Mouse (Mus musculus) heart, adult 2 months (tissue): ENCODE measurements around the gene Uggt2. TPM values are rescaled to one million over a fixed set of nuclear protein-coding genes. Genes with fewer than 3 reads are reported as not detected.
A peak's percentile ranks its signal among the peaks of the same experiment; 100 is the strongest.

ENCODE experiments used
- DNase-seq, 2 experiments: peaks; one replicate each; pipeline ENCODE4 v3.0.0; 2021
- H3K27ac ChIP-seq: fragments of 200-600 bp; 2 replicates; pipeline ENCODE4 v1.8.1; 2022
- H3K27me3 ChIP-seq: fragments of 200-500 bp; 2 replicates; pipeline ENCODE4 v1.6.1; 2012; ENCODE audit warnings: mild to moderate bottlenecking, low read length, inconsistent platforms, mixed read lengths; ENCODE audit not compliant: control insufficient read depth, insufficient read depth
- H3K36me3 ChIP-seq: fragments of 200-500 bp; 2 replicates; pipeline ENCODE4 v1.6.1; 2012; ENCODE audit warnings: low read length, inconsistent platforms; ENCODE audit not compliant: control insufficient read depth, insufficient read depth
- H3K4me1 ChIP-seq: fragments of 200-500 bp; 2 replicates; pipeline ENCODE4 v1.6.1; 2011; ENCODE audit warnings: low read length; ENCODE audit not compliant: control insufficient read depth, insufficient read depth
- H3K4me3 ChIP-seq: fragments of 200-600 bp; 2 replicates; pipeline ENCODE4 v1.8.1; 2022
- H3K79me2 ChIP-seq: fragments of 200-500 bp; replicated peaks from 2 replicates; pipeline ENCODE4 v1.6.1; 2012; ENCODE audit warnings: mild to moderate bottlenecking, inconsistent platforms, low read length, moderate library complexity, mixed read lengths; ENCODE audit not compliant: control insufficient read depth, insufficient read depth
- H3K9ac ChIP-seq: fragments of 200-500 bp; 2 replicates; pipeline ENCODE4 v1.6.1; 2012; ENCODE audit warnings: low read depth, mild to moderate bottlenecking, control low read depth, inconsistent platforms, low read length, mixed read lengths
- CTCF ChIP-seq: fragments of 200-600 bp; IDR thresholded peaks from 2 replicates; pipeline ENCODE4 v1.8.1; 2022; ENCODE audit warnings: antibody characterized with exemption, mild to moderate bottlenecking, moderate library complexity
- EP300 ChIP-seq: fragments of 200-500 bp; IDR thresholded peaks from 2 replicates; pipeline ENCODE4 v1.6.1; 2011; ENCODE audit warnings: low read depth, low read length, control low read depth; ENCODE audit not compliant: insufficient read depth
- POLR2A ChIP-seq: fragments of 200-500 bp; IDR thresholded peaks from 2 replicates; pipeline ENCODE4 v1.6.1; 2011; ENCODE audit warnings: mild to moderate bottlenecking, low read depth, low read length, control low read depth; ENCODE audit not compliant: insufficient read depth
- WGBS: fragments of 180-500 bp; shearing (Covaris S2); methylation state at CpG from one replicate; pipeline ENCODE4 v1.1.7; 2018; 5-methylcytosine and 5-hydroxymethylcytosine counted together
- intact Hi-C: fragments of 180-260 bp; cut with DNase I; formaldehyde crosslinking; loops from one replicate; pipeline ENCODE4 v1.15.1; 2025
- polyA plus RNA-seq: library from polyadenylated mRNA; depleted of rRNA; stranded (reverse); fragments of >200 nt; gene quantifications from 2 replicates; pipeline ENCODE4 v1.2.3, GENCODE M21; 2012
- total RNA-seq, 2 experiments: library from RNA; stranded (reverse); gene quantifications; 2 replicates each; pipeline ENCODE4 v1.2.3; 2021

The Uggt2 gene
- total and polyA plus RNA-seq, 3 experiments: 4.1 to 5.7 (median 5.6) TPM

DNA sequence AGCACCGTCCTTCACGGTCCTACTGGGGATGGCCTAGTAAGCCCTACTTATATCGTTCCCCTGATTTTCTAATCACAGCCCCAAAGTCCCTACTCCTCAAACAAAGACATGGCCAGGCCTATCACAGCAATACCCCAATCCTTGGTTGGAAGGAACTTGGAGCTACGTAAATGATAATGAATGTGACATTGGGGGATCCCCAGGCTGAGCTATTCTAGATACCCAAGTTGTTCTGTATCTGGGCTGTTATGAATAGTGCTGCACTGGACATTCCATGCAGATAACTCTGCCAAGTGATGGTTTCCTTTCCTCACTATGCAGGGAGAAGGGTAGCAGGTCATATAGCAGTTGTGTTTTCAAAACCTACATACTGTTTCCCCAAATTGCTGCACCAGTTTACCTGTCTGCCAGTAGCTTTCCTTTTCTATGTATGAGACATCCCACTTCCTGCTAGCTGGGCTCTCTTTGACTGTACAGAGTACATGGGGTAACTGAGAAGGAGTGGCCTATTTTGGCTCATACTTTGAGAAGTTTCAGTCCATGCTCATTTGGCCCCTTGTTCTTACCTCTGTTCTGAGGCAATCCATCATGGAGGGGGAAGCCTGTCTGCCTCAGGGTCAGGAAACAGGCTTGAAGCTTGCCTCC is 133.8 kb downstream of the Uggt2 start:
- H3K9ac ChIP-seq: no peak overlapping the region
- WGBS: 82% methylated on average over 4 of the region's 4 CpGs
- no peaks in the 10 kb centered on the region; the same call in none of the 2 replicates for H3K36me3 ChIP-seq
- intact Hi-C loops: no loop called here
- H3K4me3 ChIP-seq: no peak overlapping the region
- no peaks in the 10 kb centered on the region for H3K27me3 ChIP-seq
- no peaks in the 10 kb centered on the region for H3K4me1 ChIP-seq
- no peak for DNase-seq
- H3K79me2 ChIP-seq: no peaks in the 10 kb centered on the region
- H3K27ac ChIP-seq: no peak overlapping the region
- TF ChIP-seq POLR2A (no peak), CTCF (no peak), EP300 (no peak)

DNA sequence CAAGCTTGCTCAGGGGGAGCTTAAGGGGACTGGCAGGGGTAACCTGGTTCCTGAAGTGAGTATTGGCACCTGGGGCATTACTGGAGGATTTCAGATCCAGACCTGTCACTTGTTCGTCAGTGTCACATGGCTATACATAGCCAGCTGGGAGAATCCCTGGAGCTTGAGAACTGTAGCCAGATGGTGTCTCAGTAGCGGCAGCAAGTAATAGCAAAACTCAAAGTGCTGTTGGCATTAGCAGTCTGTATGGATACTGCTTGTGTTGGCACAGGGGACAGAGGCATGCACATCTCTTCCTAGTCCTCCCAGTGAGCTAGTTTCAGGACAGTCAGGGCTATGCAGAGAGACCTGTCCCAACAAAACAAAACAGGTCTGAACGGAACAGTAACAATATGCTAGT is 141.2 kb downstream of the Uggt2 start:
- H3K36me3 ChIP-seq: no peaks in the 10 kb centered on the region; the same call in 1 of the 2 replicates

DNA sequence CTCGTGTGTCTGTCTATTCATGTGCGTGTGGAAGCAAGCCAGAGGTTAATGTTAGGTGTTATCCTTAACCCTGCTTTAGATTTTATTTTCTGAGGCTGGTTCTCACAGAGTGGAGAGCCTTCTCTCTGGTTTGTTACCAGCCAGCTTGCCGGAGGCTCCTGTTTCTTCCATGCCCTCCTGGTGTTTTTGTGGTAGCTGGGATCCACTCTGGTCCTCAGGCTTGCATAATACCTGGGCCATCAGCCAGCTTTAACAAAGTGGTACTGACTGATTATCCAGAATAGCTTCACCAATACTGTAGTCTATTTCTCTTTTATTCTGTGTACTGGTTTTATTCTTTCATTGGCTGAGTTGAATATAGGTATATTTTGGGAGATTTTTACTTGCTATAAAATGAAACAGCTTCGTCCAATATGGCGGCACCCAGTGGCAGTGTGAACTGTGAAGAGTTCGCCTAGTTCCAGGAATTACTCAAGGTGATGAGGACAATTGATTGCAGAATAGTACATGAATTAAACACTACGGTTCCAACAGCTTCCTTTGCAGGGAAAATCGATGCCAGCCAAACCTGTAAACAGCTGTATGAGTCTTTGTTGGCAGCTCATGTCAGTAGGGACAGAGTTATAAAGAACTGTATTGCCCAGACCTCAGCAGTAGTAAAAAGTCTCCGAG is 147.2 kb downstream of the Uggt2 start:
- intact Hi-C loops: no loop called here
- H3K4me3 ChIP-seq: no peak overlapping the region
- WGBS: 89% methylated on average over 9 of the region's 9 CpGs
- H3K79me2 ChIP-seq: peaks cover 3% of the 10 kb centered on the region
- TF ChIP-seq EP300: no peak
- no peak for TF ChIP-seq CTCF
- TF ChIP-seq POLR2A: no peak
- no peaks in the 10 kb centered on the region; the same call in 1 of the 2 replicates for H3K36me3 ChIP-seq
- peaks cover 8% of the 10 kb centered on the region for H3K4me1 ChIP-seq
- H3K27ac ChIP-seq: no peak overlapping the region
- DNase-seq: peak; percentile 38 to 39
- no peaks in the 10 kb centered on the region for H3K27me3 ChIP-seq
- H3K9ac ChIP-seq: no peak overlapping the region

More for the DNA sequence above, 141.2 kb downstream of the Uggt2 start:
- no peak overlapping the region for H3K9ac ChIP-seq
- H3K27me3 ChIP-seq: no peaks in the 10 kb centered on the region
- no peak for DNase-seq
- WGBS: 84% methylated on average over 3 of the region's 3 CpGs
- H3K79me2 ChIP-seq: no peaks in the 10 kb centered on the region
- intact Hi-C loops: no loop called here
- no peak overlapping the region for H3K4me3 ChIP-seq
- no peaks in the 10 kb centered on the region for H3K4me1 ChIP-seq
- TF ChIP-seq CTCF (no peak), EP300 (no peak), POLR2A (no peak)
- no peak overlapping the region for H3K27ac ChIP-seq

DNA sequence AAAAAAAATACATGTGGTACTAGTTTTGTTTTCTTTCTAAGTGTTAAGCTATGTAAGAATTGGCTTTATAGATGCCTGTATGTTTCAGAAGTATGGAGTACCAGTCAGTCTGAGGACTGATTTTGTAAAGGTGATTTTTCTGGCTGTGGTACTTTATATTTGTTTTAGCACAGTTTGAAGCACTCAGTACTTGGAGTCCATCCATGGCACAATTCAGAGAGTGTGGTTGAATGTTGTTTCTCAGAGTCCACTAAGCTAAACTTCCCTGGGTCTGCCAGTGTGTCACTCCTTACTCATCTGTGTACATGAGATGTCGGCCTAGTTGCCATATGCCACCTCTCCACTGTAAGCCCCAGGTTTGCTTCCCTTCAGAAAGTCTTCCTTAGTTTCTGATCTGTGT is 150.4 kb downstream of the Uggt2 start:
- peaks cover 10% of the 10 kb centered on the region for H3K79me2 ChIP-seq
- no peak overlapping the region for H3K27ac ChIP-seq
- no peak overlapping the region for H3K9ac ChIP-seq
- peak in 1 of 2 experiments; percentile 4 for DNase-seq
- peaks cover 11% of the 10 kb centered on the region for H3K4me1 ChIP-seq
- TF ChIP-seq CTCF (no peak), EP300 (no peak), POLR2A (no peak)
- H3K4me3 ChIP-seq: no peak overlapping the region
- intact Hi-C loops: loop anchor here (5.0 to 10.0 kb wide), 2 partner anchors 37 to 124 kb away; no protein-coding TSS in a partner anchor
- H3K36me3 ChIP-seq: peaks cover 6% of the 10 kb centered on the region
- WGBS: 59% methylated on average over 1 of the region's 1 CpGs
- no peaks in the 10 kb centered on the region for H3K27me3 ChIP-seq

DNA sequence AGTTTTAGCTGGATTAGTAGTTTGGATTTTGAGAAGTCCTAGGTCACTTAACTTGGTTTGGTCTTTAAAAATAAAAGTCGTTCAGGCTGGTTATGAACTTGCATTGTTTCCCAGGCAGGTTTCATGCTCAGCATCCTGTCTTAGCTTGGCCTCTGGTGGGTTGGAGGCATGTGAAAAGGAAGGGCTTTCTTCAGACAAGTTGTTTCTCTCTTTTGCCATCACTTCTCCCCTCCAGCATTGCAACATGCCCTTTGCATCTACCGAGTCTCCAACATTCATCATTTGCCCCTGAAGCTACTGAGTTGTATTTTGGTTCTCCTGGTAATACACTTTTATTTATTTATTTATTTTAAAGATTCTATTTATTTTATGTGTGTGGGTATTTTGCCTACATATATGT is 154.5 kb downstream of the Uggt2 start:
- H3K79me2 ChIP-seq: peaks cover 9% of the 10 kb centered on the region
- no peak overlapping the region for H3K9ac ChIP-seq
- peaks cover 10% of the 10 kb centered on the region for H3K36me3 ChIP-seq
- H3K27me3 ChIP-seq: no peaks in the 10 kb centered on the region
- no peak for DNase-seq
- no peak overlapping the region for H3K4me3 ChIP-seq
- peaks cover 12% of the 10 kb centered on the region for H3K4me1 ChIP-seq
- no peak overlapping the region for H3K27ac ChIP-seq
- intact Hi-C loops: loop anchor here (5.0 to 10.0 kb wide), 2 partner anchors 32 to 120 kb away; no protein-coding TSS in a partner anchor
- 51% methylated on average over 2 of the region's 2 CpGs for WGBS
- no peak for TF ChIP-seq CTCF
- TF ChIP-seq EP300: no peak
- no peak for TF ChIP-seq POLR2A

DNA sequence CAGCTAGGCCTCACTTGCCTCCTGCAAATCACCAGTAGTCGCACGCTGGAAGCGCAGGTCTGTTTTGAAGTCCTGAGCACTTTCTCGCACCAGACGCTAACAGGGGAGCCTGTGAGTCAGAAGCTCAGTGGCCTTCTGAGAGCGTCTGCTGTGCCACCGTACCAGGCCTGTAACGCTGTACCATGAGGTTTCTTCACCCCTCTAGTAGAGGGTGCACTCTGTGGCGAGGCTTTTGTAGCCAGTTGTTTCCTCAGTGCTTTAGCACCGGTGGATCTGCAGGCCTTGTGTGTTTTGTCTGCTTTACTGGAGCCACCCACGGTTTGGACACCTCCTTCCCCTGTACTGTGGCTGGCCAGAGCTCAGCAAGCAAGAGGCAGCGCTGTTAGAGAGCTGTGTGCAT is 157.2 kb downstream of the Uggt2 start:
- peaks cover 16% of the 10 kb centered on the region for H3K36me3 ChIP-seq
- peaks cover 11% of the 10 kb centered on the region for H3K4me1 ChIP-seq
- no peak overlapping the region for H3K4me3 ChIP-seq
- WGBS: 50% methylated on average over 12 of the region's 12 CpGs
- TF ChIP-seq EP300 (no peak), POLR2A (no peak), CTCF (no peak)
- H3K79me2 ChIP-seq: peaks cover 9% of the 10 kb centered on the region
- DNase-seq: no peak
- no peak overlapping the region for H3K9ac ChIP-seq
- intact Hi-C loops: loop anchor here (10.0 kb wide), 1 partner anchor 117 kb away; no protein-coding TSS in a partner anchor
- no peaks in the 10 kb centered on the region for H3K27me3 ChIP-seq
- H3K27ac ChIP-seq: no peak overlapping the region
